In the genomic region with DNA sequence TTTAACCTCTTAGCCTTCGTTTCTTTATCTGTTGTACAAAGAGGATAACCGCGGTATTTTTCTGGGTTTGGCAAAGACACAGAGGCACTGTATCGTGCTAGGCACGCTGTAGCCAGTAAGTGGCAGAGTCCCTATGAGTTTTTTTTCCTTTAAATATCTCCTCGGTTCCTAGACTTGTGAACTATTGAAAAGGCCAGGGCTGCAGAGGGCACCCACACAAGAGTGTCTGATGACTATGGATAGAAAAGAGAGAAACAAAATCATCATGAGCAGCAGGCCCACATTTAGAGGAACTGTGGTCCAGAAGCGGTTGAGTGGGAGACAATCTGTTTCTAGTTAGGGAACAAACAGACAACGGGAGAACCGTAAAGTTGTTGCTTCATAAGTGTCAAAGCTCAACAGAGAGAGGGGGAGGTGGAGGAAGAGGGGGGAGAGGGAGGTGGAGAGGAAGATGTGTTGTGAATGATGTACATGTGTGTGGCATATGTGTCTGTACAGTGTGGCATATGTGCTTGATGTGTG, we compare ENCODE assay signal across 9 mouse cellular contexts. TPM values are rescaled to one million over a fixed set of nuclear protein-coding genes. Genes with fewer than 3 reads are reported as not detected.
DNase-seq lines count a peak whose midpoint lies in the region; ATAC-seq and TF ChIP-seq lines count a peak whose summit lies in the region.
"Had no signal": no experiment of that assay in that cellular context is flagged by ENCODE, and none has a peak within 500 bp of the region (broad histone marks: within the 10 kb centered on the region; RNA-seq: fewer than 3 reads in every experiment).

No protein-coding gene starts in this region.

- no peaks in the 10 kb centered on the region for H3K9me3 ChIP-seq in heart, embryonic 10.5 days
- H3K9me3 ChIP-seq in limb, embryonic 14.5 days (ENCODE audit: control insufficient read depth, low read length) = no peaks in the 10 kb centered on the region

- DNase-seq in heart, adult 2 months = no peak
- no peak for DNase-seq in heart, embryonic 10.5 days (ENCODE audit: low spot score)
- peak; percentile 44 for DNase-seq in thymus, postnatal 25 days
- no peak for DNase-seq in thymus, postnatal 10 days (ENCODE audit: low spot score in 2 of 2)
- no peak for DNase-seq in limb, embryonic 14.5 days (ENCODE audit: low spot score)
- DNase-seq in yolk sac, embryonic 10.5 days (ENCODE audit: low spot score) = peak; percentile 20
- DNase-seq in cerebellum, postnatal 36 days = no peak
- DNase-seq in kidney, postnatal 4 days = no peak
- DNase-seq: cerebellum, adult 11 months had no signal

- H3K4me1 ChIP-seq in heart, adult 2 months (ENCODE audit: control insufficient read depth, insufficient read depth, low read length) = peaks cover 5% of the 10 kb centered on the region
- H3K4me1 ChIP-seq in heart, embryonic 10.5 days = peaks cover 21% of the 10 kb centered on the region; the same call in 1 of the 2 replicates
- peaks cover 59% of the 10 kb centered on the region for H3K4me1 ChIP-seq in limb, embryonic 14.5 days (ENCODE audit: control insufficient read depth, insufficient read depth, low read length)

- no peaks in the 10 kb centered on the region for H3K27me3 ChIP-seq in heart, adult 2 months (ENCODE audit: control insufficient read depth, insufficient read depth, low read length)
- H3K27me3 ChIP-seq in heart, embryonic 10.5 days (ENCODE audit: insufficient read depth, poor library complexity, severe bottlenecking) = peaks cover 3% of the 10 kb centered on the region; the same call in 1 of the 2 replicates
- no peaks in the 10 kb centered on the region for H3K27me3 ChIP-seq in limb, embryonic 14.5 days (ENCODE audit: control insufficient read depth, insufficient read depth, low read length)

- H3K9ac ChIP-seq in heart, adult 2 months (ENCODE audit: low read depth, low read length) = no peak overlapping the region
- H3K9ac ChIP-seq in limb, embryonic 14.5 days (ENCODE audit: low read depth, low read length, severe bottlenecking) = no peak overlapping the region

- H3K4me2 ChIP-seq in limb, embryonic 14.5 days (replicated peaks; ENCODE audit: low read depth, low read length, severe bottlenecking) = peak overlapping the region; percentile 18; the same call in 1 of the 2 replicates

- no peak for TF ChIP-seq CTCF in heart, adult 2 months (IDR thresholded peaks at IDR 0.05)

- H3K36me3 ChIP-seq in heart, adult 2 months (ENCODE audit: control insufficient read depth, insufficient read depth, low read length) = no peaks in the 10 kb centered on the region
- no peaks in the 10 kb centered on the region for H3K36me3 ChIP-seq in heart, embryonic 10.5 days
- no peaks in the 10 kb centered on the region for H3K36me3 ChIP-seq in limb, embryonic 14.5 days (ENCODE audit: control insufficient read depth, insufficient read depth, low read length)

- H3K27ac ChIP-seq in heart, adult 2 months = peak overlapping the region; percentile 23
- H3K27ac ChIP-seq in heart, embryonic 10.5 days = no peak overlapping the region
- peak overlapping the region; percentile 88 for H3K27ac ChIP-seq in limb, embryonic 14.5 days (replicated peaks; ENCODE audit: low read depth, low read length)

- WGBS in heart, adult 2 months = 50% methylated on average over 9 of the region's 9 CpGs
- WGBS in heart, embryonic 10.5 days = 63% methylated on average over 9 of the region's 9 CpGs
- 47% methylated on average over 9 of the region's 9 CpGs for WGBS in limb, embryonic 14.5 days

- intact Hi-C loops in heart, adult 2 months (cut with DNase I) = no loop called here

- H3K4me3 ChIP-seq in heart, adult 2 months = no peak overlapping the region
- H3K4me3 ChIP-seq in heart, embryonic 10.5 days = no peak overlapping the region
- H3K4me3 ChIP-seq in limb, embryonic 14.5 days (replicated peaks; ENCODE audit: low read length) = no peak overlapping the region

- ATAC-seq in limb, embryonic 14.5 days (ENCODE audit: low FRiP score, low read depth) = no peak

- no peak for TF ChIP-seq EP300 in heart, adult 2 months (IDR thresholded peaks at IDR 0.05; ENCODE audit: insufficient read depth, low read depth, low read length)

- no peak for TF ChIP-seq POLR2A in heart, adult 2 months (IDR thresholded peaks at IDR 0.05; ENCODE audit: insufficient read depth, low read depth, low read length)
- TF ChIP-seq POLR2A in limb, embryonic 14.5 days (IDR thresholded peaks at IDR 0.05; ENCODE audit: borderline replicate concordance, extremely low read depth, insufficient read depth, insufficient read length) = no peak

- no peaks in the 10 kb centered on the region for H3K79me2 ChIP-seq in heart, adult 2 months (replicated peaks; ENCODE audit: control insufficient read depth, insufficient read depth, low read length)

RNA-seq across cellular contexts. Expression of a gene that starts 0.9 kb away (rescaled TPM):
- total RNA-seq in heart, adult 2 months (2021) = 10 to 100 TPM; 21.1 to 22.9 TPM
- polyA plus RNA-seq in heart, adult 2 months (2012; rRNA removed) = 4.2 and 8.0 TPM in 2 replicates
- 31.4 and 35.0 TPM in 2 replicates for polyA plus RNA-seq in heart, embryonic 10.5 days (2016; fragmentation: Nextera tagmentation; extraction: Ambion mirVana)
- 23.3 and 43.3 TPM in 2 replicates for polyA plus RNA-seq in limb, embryonic 14.5 days (2012; rRNA removed)
- polyA plus RNA-seq in limb, embryonic 14.5 days (2014; fragmentation: Nextera tagmentation; extraction: Ambion mirVana) = 96.4 and 109 TPM in 2 replicates

RNA-seq across cellular contexts. Expression of a gene that starts 51.2 kb away (rescaled TPM):
- 10 to 100 TPM; 25.4 to 26.1 TPM for total RNA-seq in heart, adult 2 months (2021)
- polyA plus RNA-seq in heart, adult 2 months (2012; rRNA removed) = 12.3 and 34.2 TPM in 2 replicates
- polyA plus RNA-seq in heart, embryonic 10.5 days (2016; fragmentation: Nextera tagmentation; extraction: Ambion mirVana) = 51.0 and 54.7 TPM in 2 replicates
- 26.9 and 29.2 TPM in 2 replicates for polyA plus RNA-seq in limb, embryonic 14.5 days (2012; rRNA removed)
- 44.8 and 48.2 TPM in 2 replicates for polyA plus RNA-seq in limb, embryonic 14.5 days (2014; fragmentation: Nextera tagmentation; extraction: Ambion mirVana)

RNA-seq across cellular contexts. Expression of a gene that starts 51.5 kb away (rescaled TPM):
- total RNA-seq in heart, adult 2 months (2021) = 10 to 100 TPM; 34.5 to 35.4 TPM
- polyA plus RNA-seq in heart, adult 2 months (2012; rRNA removed) = 12.4 and 26.1 TPM in 2 replicates
- 63.5 and 69.3 TPM in 2 replicates for polyA plus RNA-seq in heart, embryonic 10.5 days (2016; fragmentation: Nextera tagmentation; extraction: Ambion mirVana)
- 34.6 and 57.2 TPM in 2 replicates for polyA plus RNA-seq in limb, embryonic 14.5 days (2012; rRNA removed)
- 78.8 and 84.1 TPM in 2 replicates for polyA plus RNA-seq in limb, embryonic 14.5 days (2014; fragmentation: Nextera tagmentation; extraction: Ambion mirVana)

Comparison
In these comparisons a context has a peak if more than half of its experiments do, and no peak if none do; other contexts are left out.
1. DNase-seq: peak in thymus, postnatal 25 days (single experiment) and yolk sac, embryonic 10.5 days (single experiment); none in heart, adult 2 months (0 of 2), heart, embryonic 10.5 days (single experiment), thymus, postnatal 10 days (0 of 2), limb, embryonic 14.5 days (single experiment), cerebellum, postnatal 36 days (0 of 2) and kidney, postnatal 4 days (0 of 2).